In genomic region chr2:30173541-30174240, GRCm38 (mm10) we compare ENCODE assay signal across 21 mouse cellular contexts. TPM values are rescaled to one million over a fixed set of nuclear protein-coding genes. Genes with fewer than 3 reads are reported as not detected.
A peak's percentile ranks its signal among the peaks of the same experiment; 100 is the strongest.
DNase-seq lines count a peak whose midpoint lies in the region; ATAC-seq and TF ChIP-seq lines count a peak whose summit lies in the region.
"Had no signal": no experiment of that assay in that cellular context is flagged by ENCODE, and none has a peak within 500 bp of the region (broad histone marks: within the 10 kb centered on the region; RNA-seq: fewer than 3 reads in every experiment).

No protein-coding gene starts in this region.

- peak; percentile 23 for DNase-seq in adrenal gland, postnatal 14 days
- no peak for DNase-seq in adrenal gland, postnatal 4 days (ENCODE audit: low spot score in 2 of 2)
- no peak for DNase-seq in forebrain, embryonic 10.5 days (ENCODE audit: extremely low spot score, low spot score)
- DNase-seq in heart, adult 8-10 months (ENCODE audit: low spot score) = peak; percentile 16
- no peak for DNase-seq in heart, adult 2 months
- peak; percentile 55 for DNase-seq in cerebellum, adult 9-11 months
- DNase-seq: adrenal gland, postnatal 25 days; gastrocnemius, postnatal 25 days; heart, postnatal 4 days; kidney, adult 8-10 months had no signal

- peaks cover 11% of the 10 kb centered on the region for H3K27me3 ChIP-seq in forebrain, embryonic 10.5 days (ENCODE audit: poor library complexity, severe bottlenecking)
- H3K27me3 ChIP-seq in forebrain, embryonic 15.5 days = no peaks in the 10 kb centered on the region
- no peaks in the 10 kb centered on the region for H3K27me3 ChIP-seq in heart, adult 2 months (ENCODE audit: control insufficient read depth, insufficient read depth, low read length)
- H3K27me3 ChIP-seq: heart, embryonic 13.5 days; hindbrain, embryonic 12.5 days; Patski had no signal

- H3K79me2 ChIP-seq in heart, adult 2 months (replicated peaks; ENCODE audit: control insufficient read depth, insufficient read depth, low read length) = no peaks in the 10 kb centered on the region

- TF ChIP-seq CTCF in heart, adult 2 months (IDR thresholded peaks at IDR 0.05) = no peak

- H3K27ac ChIP-seq in forebrain, embryonic 10.5 days = no peak overlapping the region
- H3K27ac ChIP-seq in forebrain, embryonic 15.5 days (replicated peaks) = no peak overlapping the region
- H3K27ac ChIP-seq in heart, adult 2 months = no peak overlapping the region
- H3K27ac ChIP-seq: embryonic facial prominence, embryonic 10.5 days; heart, embryonic 13.5 days; hindbrain, embryonic 12.5 days had no signal

- intact Hi-C loops in heart, adult 2 months (cut with DNase I) = loop anchor here (5.0 kb wide), 1 partner anchor 114 kb away; the partner anchor contains the start of genes Dolk and Nup188

- H3K36me3 ChIP-seq in forebrain, embryonic 10.5 days (replicated peaks) = peaks cover 55% of the 10 kb centered on the region
- H3K36me3 ChIP-seq in forebrain, embryonic 15.5 days = peaks cover 35% of the 10 kb centered on the region
- no peaks in the 10 kb centered on the region for H3K36me3 ChIP-seq in heart, adult 2 months (ENCODE audit: control insufficient read depth, insufficient read depth, low read length)

- peaks cover 8% of the 10 kb centered on the region; the same call in 1 of the 2 replicates for H3K9me3 ChIP-seq in forebrain, embryonic 10.5 days
- H3K9me3 ChIP-seq in forebrain, embryonic 15.5 days = no peaks in the 10 kb centered on the region
- H3K9me3 ChIP-seq: hindbrain, embryonic 12.5 days had no signal

- H3K4me2 ChIP-seq in forebrain, embryonic 15.5 days (replicated peaks) = no peak overlapping the region
- H3K4me2 ChIP-seq: hindbrain, embryonic 12.5 days had no signal

- no peak for ATAC-seq in forebrain, embryonic 15.5 days (replicated peaks)
- no peak for ATAC-seq in granulocyte monocyte progenitor cell, adult 5-6 weeks (replicated peaks; ENCODE audit: poor library complexity, severe bottlenecking)
- ATAC-seq: activated CD4-positive, CD25-positive, alpha-beta regulatory T cell, adult 4 months; forebrain, embryonic 14.5 days; hindbrain, embryonic 16.5 days; inflammation-experienced regulatory T-cells, adult 6 months; intestine, postnatal 0 days; Patski had no signal

- H3K4me3 ChIP-seq in forebrain, embryonic 10.5 days = 0 out of 2 replicates have a peak overlapping the region, but pooled peaks have one; percentile 3
- no peak overlapping the region for H3K4me3 ChIP-seq in forebrain, embryonic 15.5 days
- no peak overlapping the region for H3K4me3 ChIP-seq in heart, adult 2 months
- H3K4me3 ChIP-seq: heart, embryonic 13.5 days; hindbrain, embryonic 12.5 days had no signal

- TF ChIP-seq EP300 in heart, adult 2 months (IDR thresholded peaks at IDR 0.05; ENCODE audit: insufficient read depth, low read depth, low read length) = no peak

- no peak for TF ChIP-seq POLR2A in heart, adult 2 months (IDR thresholded peaks at IDR 0.05; ENCODE audit: insufficient read depth, low read depth, low read length)

- WGBS in forebrain, embryonic 10.5 days = 96% methylated on average over 20 of the region's 20 CpGs
- WGBS in forebrain, embryonic 15.5 days = 96% methylated on average over 20 of the region's 20 CpGs
- 84% methylated on average over 20 of the region's 20 CpGs for WGBS in heart, adult 2 months

- peaks cover 37% of the 10 kb centered on the region for H3K4me1 ChIP-seq in forebrain, embryonic 10.5 days
- peaks cover 30% of the 10 kb centered on the region for H3K4me1 ChIP-seq in forebrain, embryonic 15.5 days
- H3K4me1 ChIP-seq in heart, adult 2 months (ENCODE audit: control insufficient read depth, insufficient read depth, low read length) = peaks cover 7% of the 10 kb centered on the region

- no peak overlapping the region for H3K9ac ChIP-seq in forebrain, embryonic 15.5 days (replicated peaks)
- no peak overlapping the region for H3K9ac ChIP-seq in heart, adult 2 months (ENCODE audit: low read depth, low read length)
- H3K9ac ChIP-seq: heart, embryonic 13.5 days; hindbrain, embryonic 12.5 days had no signal

RNA-seq across cellular contexts. Expression of gene Endog, which starts 2.4 kb away (rescaled TPM):
- 49.3 and 52.9 TPM in 2 replicates for total RNA-seq in adrenal gland, postnatal 14 days (2021)
- 10 to 100 TPM; 27.3 to 33.4 TPM for total RNA-seq in adrenal gland, postnatal 4 days (2021)
- polyA plus RNA-seq in forebrain, embryonic 10.5 days (2016; fragmentation: Nextera tagmentation; extraction: Ambion mirVana) = 17.1 and 17.9 TPM in 2 replicates
- 13.6 and 14.7 TPM in 2 replicates for polyA plus RNA-seq in forebrain, embryonic 15.5 days (2015; fragmentation: Nextera tagmentation; extraction: Ambion mirVana)
- 100 to 1,000 TPM in 1 of 4 experiments, 10 to 100 TPM in 3; 93.9 to 101 (median 96.8) TPM for total RNA-seq in heart, adult 8-10 months (2022)
- total RNA-seq in heart, adult 2 months (2021) = 10 to 100 TPM; 90.6 to 93.3 TPM
- polyA plus RNA-seq in heart, adult 2 months (2012; rRNA removed) = 87.4 and 119 TPM in 2 replicates
- 5.0 and 7.9 TPM in 2 replicates for total RNA-seq in granulocyte monocyte progenitor cell, adult 5-6 weeks (2014; fragmentation: Nextera tagmentation)
- total RNA-seq in granulocyte monocyte progenitor cell, adult 5-6 weeks (2017) = 3.2 and 8.3 TPM in 2 replicates

RNA-seq across cellular contexts. Expression of gene Spout1, which starts 4.6 kb away (rescaled TPM):
- 21.8 and 22.2 TPM in 2 replicates for total RNA-seq in adrenal gland, postnatal 14 days (2021)
- total RNA-seq in adrenal gland, postnatal 4 days (2021) = 10 to 100 TPM; 25.1 to 26.2 TPM
- polyA plus RNA-seq in forebrain, embryonic 10.5 days (2016; fragmentation: Nextera tagmentation; extraction: Ambion mirVana) = 92.5 and 96.1 TPM in 2 replicates
- polyA plus RNA-seq in forebrain, embryonic 15.5 days (2015; fragmentation: Nextera tagmentation; extraction: Ambion mirVana) = 62.4 and 63.3 TPM in 2 replicates
- 1 to 10 TPM; 5.3 to 6.3 (median 6.0) TPM for total RNA-seq in heart, adult 8-10 months (2022)
- 1 to 10 TPM; 5.1 to 5.4 TPM for total RNA-seq in heart, adult 2 months (2021)
- 9.4 and 10.3 TPM in 2 replicates for polyA plus RNA-seq in heart, adult 2 months (2012; rRNA removed)
- 40.2 and 58.2 TPM in 2 replicates for total RNA-seq in granulocyte monocyte progenitor cell, adult 5-6 weeks (2014; fragmentation: Nextera tagmentation)
- total RNA-seq in granulocyte monocyte progenitor cell, adult 5-6 weeks (2017) = 44.3 and 49.7 TPM in 2 replicates

RNA-seq across cellular contexts. Expression of gene Kyat1, which starts 32.0 kb away (rescaled TPM):
- total RNA-seq in adrenal gland, postnatal 14 days (2021) = 29.1 and 29.3 TPM in 2 replicates
- total RNA-seq in adrenal gland, postnatal 4 days (2021) = 10 to 100 TPM; 19.9 to 21.6 TPM
- polyA plus RNA-seq in forebrain, embryonic 10.5 days (2016; fragmentation: Nextera tagmentation; extraction: Ambion mirVana) = 7.0 and 8.6 TPM in 2 replicates
- polyA plus RNA-seq in forebrain, embryonic 15.5 days (2015; fragmentation: Nextera tagmentation; extraction: Ambion mirVana) = 14.3 and 15.7 TPM in 2 replicates
- total RNA-seq in heart, adult 8-10 months (2022) = 10 to 100 TPM; 32.6 to 36.9 (median 34.7) TPM
- 10 to 100 TPM; 32.1 to 35.7 TPM for total RNA-seq in heart, adult 2 months (2021)
- 57.5 and 68.6 TPM in 2 replicates for polyA plus RNA-seq in heart, adult 2 months (2012; rRNA removed)
- total RNA-seq in granulocyte monocyte progenitor cell, adult 5-6 weeks (2014; fragmentation: Nextera tagmentation) = 2.6 and 12.8 TPM in 2 replicates
- total RNA-seq in granulocyte monocyte progenitor cell, adult 5-6 weeks (2017) = 4.7 and 8.5 TPM in 2 replicates

RNA-seq across cellular contexts. Expression of gene Tbc1d13, which starts 40.1 kb away (rescaled TPM):
- total RNA-seq in adrenal gland, postnatal 14 days (2021) = 47.1 and 52.7 TPM in 2 replicates
- total RNA-seq in adrenal gland, postnatal 4 days (2021) = 10 to 100 TPM; 66.6 to 68.6 TPM
- 7.8 and 8.6 TPM in 2 replicates for polyA plus RNA-seq in forebrain, embryonic 10.5 days (2016; fragmentation: Nextera tagmentation; extraction: Ambion mirVana)
- polyA plus RNA-seq in forebrain, embryonic 15.5 days (2015; fragmentation: Nextera tagmentation; extraction: Ambion mirVana) = 9.7 and 10.9 TPM in 2 replicates
- total RNA-seq in heart, adult 8-10 months (2022) = 10 to 100 TPM; 14.8 to 19.9 (median 17.6) TPM
- 10 to 100 TPM; 17.2 to 17.4 TPM for total RNA-seq in heart, adult 2 months (2021)
- 25.4 and 33.7 TPM in 2 replicates for polyA plus RNA-seq in heart, adult 2 months (2012; rRNA removed)
- total RNA-seq in granulocyte monocyte progenitor cell, adult 5-6 weeks (2014; fragmentation: Nextera tagmentation) = 65.9 and 83.5 TPM in 2 replicates
- 42.2 and 49.2 TPM in 2 replicates for total RNA-seq in granulocyte monocyte progenitor cell, adult 5-6 weeks (2017)

RNA-seq across cellular contexts. Expression of gene Zer1, which starts 49.3 kb away (rescaled TPM):
- total RNA-seq in adrenal gland, postnatal 14 days (2021) = 32.4 and 40.5 TPM in 2 replicates
- 10 to 100 TPM; 55.4 to 56.2 TPM for total RNA-seq in adrenal gland, postnatal 4 days (2021)
- polyA plus RNA-seq in forebrain, embryonic 10.5 days (2016; fragmentation: Nextera tagmentation; extraction: Ambion mirVana) = 6.3 and 6.6 TPM in 2 replicates
- polyA plus RNA-seq in forebrain, embryonic 15.5 days (2015; fragmentation: Nextera tagmentation; extraction: Ambion mirVana) = 14.5 and 15.0 TPM in 2 replicates
- 10 to 100 TPM; 24.9 to 27.6 (median 25.8) TPM for total RNA-seq in heart, adult 8-10 months (2022)
- 10 to 100 TPM; 21.9 to 26.6 TPM for total RNA-seq in heart, adult 2 months (2021)
- polyA plus RNA-seq in heart, adult 2 months (2012; rRNA removed) = 45.1 TPM in 2 replicates
- 18.3 and 22.7 TPM in 2 replicates for total RNA-seq in granulocyte monocyte progenitor cell, adult 5-6 weeks (2014; fragmentation: Nextera tagmentation)
- 8.5 and 10.6 TPM in 2 replicates for total RNA-seq in granulocyte monocyte progenitor cell, adult 5-6 weeks (2017)

Comparison
In these comparisons a context has a peak if more than half of its experiments do, and no peak if none do; other contexts are left out.
1. DNase-seq: peak in adrenal gland, postnatal 14 days (single experiment), heart, adult 8-10 months (single experiment) and cerebellum, adult 9-11 months (single experiment); none in adrenal gland, postnatal 4 days (0 of 2), forebrain, embryonic 10.5 days (single experiment) and heart, adult 2 months (0 of 2).